ENCODE assay signal across 21 mouse cellular contexts in the genomic region with DNA sequence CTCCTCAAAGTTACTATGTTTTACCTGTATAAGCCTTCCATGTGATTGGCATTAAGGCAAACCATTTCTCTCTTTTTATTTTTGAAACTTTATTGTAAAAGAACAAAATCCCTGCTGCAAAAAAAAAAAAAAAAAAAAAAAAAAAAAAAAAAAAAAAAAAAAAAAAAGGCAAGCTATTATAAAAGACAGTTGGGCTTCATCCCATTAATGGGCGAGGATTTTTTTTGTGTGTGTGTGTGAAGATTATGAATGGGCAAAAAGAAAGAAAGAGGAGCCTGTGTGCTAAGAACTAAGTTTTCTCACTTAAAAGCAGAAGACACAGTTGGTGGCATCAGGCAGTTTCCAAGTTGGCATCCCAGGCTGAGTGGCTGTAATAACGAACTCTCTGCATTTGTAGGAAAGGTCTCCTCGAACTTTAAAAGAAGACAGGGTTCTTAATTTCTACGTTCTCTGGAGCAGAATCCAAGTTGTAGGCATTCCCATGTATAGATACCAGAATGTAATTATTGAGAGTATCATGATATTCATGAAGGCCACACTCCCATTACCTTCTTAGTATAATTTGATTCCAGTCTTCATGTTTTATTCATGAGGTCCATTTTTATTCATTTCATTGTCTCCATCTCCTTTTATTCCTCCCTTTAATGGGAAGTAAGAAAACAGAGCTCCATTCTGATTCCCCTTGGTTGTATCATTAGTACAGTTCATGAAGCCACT. TPM values are rescaled to one million over a fixed set of nuclear protein-coding genes. Genes with fewer than 3 reads are reported as not detected.
DNase-seq lines count a peak whose midpoint lies in the region; ATAC-seq and TF ChIP-seq lines count a peak whose summit lies in the region.
"Had no signal": no experiment of that assay in that cellular context is flagged by ENCODE, and none has a peak within 500 bp of the region (broad histone marks: within the 10 kb centered on the region; RNA-seq: fewer than 3 reads in every experiment).

No protein-coding gene starts in this region.

- peak; percentile 11; the same call in 1 of the 2 replicates for ATAC-seq in hindbrain, embryonic 12.5 days (ENCODE audit: low FRiP score)
- ATAC-seq in forebrain, embryonic 14.5 days = peak; percentile 64; the same call in 1 of the 2 replicates
- no peak for ATAC-seq in midbrain, embryonic 15.5 days (replicated peaks)
- ATAC-seq: intestine, postnatal 0 days; lung, postnatal 0 days had no signal

- DNase-seq in hindbrain, embryonic 10.5 days (ENCODE audit: low spot score) = no peak
- DNase-seq in ES-E14 (ENCODE audit: low read depth, low spot score) = no peak
- peak; percentile 73 for DNase-seq in forebrain, embryonic 14.5 days (ENCODE audit: low spot score)
- DNase-seq in spleen, postnatal 36 days (ENCODE audit: low spot score in 2 of 2) = no peak
- no peak for DNase-seq in gastrocnemius, postnatal 25 days
- DNase-seq: adrenal gland, adult 2 months; cerebellum, adult 8-10 months; gastrocnemius, postnatal 36 days; layer of hippocampus, postnatal 36 days; thymus, adult 2 months had no signal

- H3K9me3 ChIP-seq in hindbrain, embryonic 12.5 days (replicated peaks) = no peaks in the 10 kb centered on the region
- H3K9me3 ChIP-seq in hindbrain, embryonic 10.5 days = no peaks in the 10 kb centered on the region
- no peaks in the 10 kb centered on the region for H3K9me3 ChIP-seq in ES-E14 (ENCODE audit: control insufficient read depth, insufficient read depth, low read depth, low read length)
- no peaks in the 10 kb centered on the region for H3K9me3 ChIP-seq in forebrain, embryonic 14.5 days (replicated peaks; ENCODE audit: control insufficient read depth, low read length)
- no peaks in the 10 kb centered on the region for H3K9me3 ChIP-seq in midbrain, embryonic 15.5 days
- H3K9me3 ChIP-seq: embryonic facial prominence, embryonic 12.5 days; hindbrain, embryonic 15.5 days; limb, embryonic 15.5 days; liver, embryonic 15.5 days; neural tube, embryonic 13.5 days had no signal

- H3K36me3 ChIP-seq in hindbrain, embryonic 12.5 days = no peaks in the 10 kb centered on the region
- no peaks in the 10 kb centered on the region for H3K36me3 ChIP-seq in hindbrain, embryonic 10.5 days
- H3K36me3 ChIP-seq in ES-E14 (ENCODE audit: control insufficient read depth, insufficient read depth, low read length, poor library complexity, severe bottlenecking) = no peaks in the 10 kb centered on the region
- H3K36me3 ChIP-seq in forebrain, embryonic 14.5 days (ENCODE audit: control insufficient read depth, insufficient read depth, low read length) = no peaks in the 10 kb centered on the region
- H3K36me3 ChIP-seq in midbrain, embryonic 15.5 days (replicated peaks) = no peaks in the 10 kb centered on the region
- H3K36me3 ChIP-seq: embryonic facial prominence, embryonic 12.5 days; hindbrain, embryonic 15.5 days; limb, embryonic 15.5 days; liver, embryonic 15.5 days; neural tube, embryonic 13.5 days had no signal

- no peak overlapping the region for H3K9ac ChIP-seq in hindbrain, embryonic 12.5 days
- no peak overlapping the region for H3K9ac ChIP-seq in ES-E14 (ENCODE audit: insufficient read depth, low read depth, low read length, poor library complexity, severe bottlenecking)
- H3K9ac ChIP-seq in forebrain, embryonic 14.5 days (ENCODE audit: low read length) = no peak overlapping the region
- H3K9ac ChIP-seq in midbrain, embryonic 15.5 days = no peak overlapping the region
- H3K9ac ChIP-seq: embryonic facial prominence, embryonic 12.5 days; hindbrain, embryonic 15.5 days; limb, embryonic 15.5 days; liver, embryonic 15.5 days; neural tube, embryonic 13.5 days had no signal

- H3K4me1 ChIP-seq in hindbrain, embryonic 12.5 days = peaks cover 9% of the 10 kb centered on the region
- peaks cover 14% of the 10 kb centered on the region for H3K4me1 ChIP-seq in hindbrain, embryonic 10.5 days (replicated peaks)
- H3K4me1 ChIP-seq in ES-E14 (ENCODE audit: control insufficient read depth in 2 of 2, insufficient read depth in 2 of 2, low read length in 2 of 2, poor library complexity in 1 of 2) = no peaks in the 10 kb centered on the region
- H3K4me1 ChIP-seq in forebrain, embryonic 14.5 days (ENCODE audit: control insufficient read depth, insufficient read depth, low read length) = no peaks in the 10 kb centered on the region; the same call in 1 of the 2 replicates
- H3K4me1 ChIP-seq in midbrain, embryonic 15.5 days = peaks cover 2% of the 10 kb centered on the region; the same call in 1 of the 2 replicates
- H3K4me1 ChIP-seq: embryonic facial prominence, embryonic 12.5 days; limb, embryonic 15.5 days had no signal

- no peak overlapping the region for H3K4me2 ChIP-seq in hindbrain, embryonic 12.5 days (replicated peaks)
- no peak overlapping the region for H3K4me2 ChIP-seq in forebrain, embryonic 14.5 days (ENCODE audit: low read length)
- H3K4me2 ChIP-seq in midbrain, embryonic 15.5 days = no peak overlapping the region
- H3K4me2 ChIP-seq: embryonic facial prominence, embryonic 12.5 days; hindbrain, embryonic 15.5 days; limb, embryonic 15.5 days; liver, embryonic 15.5 days; neural tube, embryonic 13.5 days had no signal

- in situ Hi-C loops in ES-E14 (cut with MboI; ENCODE audit: low sequenced_read_pairs in 2 of 2, unreplicated experiment in 2 of 2) = no loop called here

- H3K4me3 ChIP-seq in hindbrain, embryonic 12.5 days = no peak overlapping the region
- no peak overlapping the region for H3K4me3 ChIP-seq in hindbrain, embryonic 10.5 days
- H3K4me3 ChIP-seq in ES-E14 (ENCODE audit: insufficient read depth in 1 of 2, low read depth in 1 of 2, low read length in 2 of 2, poor library complexity in 1 of 2, severe bottlenecking in 1 of 2) = no peak overlapping the region
- no peak overlapping the region for H3K4me3 ChIP-seq in forebrain, embryonic 14.5 days (ENCODE audit: low read depth, low read length)
- H3K4me3 ChIP-seq in midbrain, embryonic 15.5 days = no peak overlapping the region
- H3K4me3 ChIP-seq: embryonic facial prominence, embryonic 12.5 days; hindbrain, embryonic 15.5 days; limb, embryonic 15.5 days; liver, embryonic 15.5 days; neural tube, embryonic 13.5 days had no signal

- peak overlapping the region; percentile 55; the same call in 1 of the 2 replicates for H3K27ac ChIP-seq in hindbrain, embryonic 12.5 days
- no peak overlapping the region for H3K27ac ChIP-seq in hindbrain, embryonic 10.5 days
- H3K27ac ChIP-seq in ES-E14 (ENCODE audit: insufficient read depth, low read depth, low read length, poor library complexity, severe bottlenecking) = no peak overlapping the region
- no peak overlapping the region for H3K27ac ChIP-seq in forebrain, embryonic 14.5 days (ENCODE audit: low read depth, low read length)
- H3K27ac ChIP-seq in midbrain, embryonic 15.5 days = 0 out of 2 replicates have a peak overlapping the region, but pooled peaks have one; percentile 5
- H3K27ac ChIP-seq: embryonic facial prominence, embryonic 12.5 days; hindbrain, embryonic 15.5 days; limb, embryonic 15.5 days; liver, embryonic 15.5 days; neural tube, embryonic 13.5 days had no signal

- WGBS in hindbrain, embryonic 12.5 days = 49% methylated on average over 4 of the region's 4 CpGs
- 66% methylated on average over 4 of the region's 4 CpGs for WGBS in hindbrain, embryonic 10.5 days
- 8% methylated on average over 4 of the region's 4 CpGs for WGBS in forebrain, embryonic 14.5 days
- WGBS in midbrain, embryonic 15.5 days = 41% methylated on average over 4 of the region's 4 CpGs

- H3K27me3 ChIP-seq in hindbrain, embryonic 12.5 days = no peaks in the 10 kb centered on the region
- H3K27me3 ChIP-seq in hindbrain, embryonic 10.5 days (ENCODE audit: insufficient read depth, poor library complexity, severe bottlenecking) = no peaks in the 10 kb centered on the region
- H3K27me3 ChIP-seq in forebrain, embryonic 14.5 days (replicated peaks; ENCODE audit: control insufficient read depth, insufficient read depth, low read length) = no peaks in the 10 kb centered on the region
- no peaks in the 10 kb centered on the region for H3K27me3 ChIP-seq in midbrain, embryonic 15.5 days (replicated peaks)
- H3K27me3 ChIP-seq: embryonic facial prominence, embryonic 12.5 days; hindbrain, embryonic 15.5 days; limb, embryonic 15.5 days; liver, embryonic 15.5 days; neural tube, embryonic 13.5 days had no signal

TF ChIP-seq in ES-E14, 5 proteins besides CTCF, POLR2A, EP300 and RAD21:
- TF ChIP-seq MAFK (IDR thresholded peaks at IDR 0.05; ENCODE audit: insufficient read depth, low read depth, low read length) (no peak), ZNF384 (IDR thresholded peaks at IDR 0.05; ENCODE audit: low read depth, low read length) (peak; percentile 57; the same call in 1 of the 2 replicates)

RNA-seq across cellular contexts. Expression of gene Rhbdd1, which starts 13.1 kb away (rescaled TPM):
- polyA plus RNA-seq in hindbrain, embryonic 12.5 days (2016; fragmentation: Nextera tagmentation; extraction: Ambion mirVana) = 7.2 and 7.9 TPM in 2 replicates
- 9.0 and 9.7 TPM in 2 replicates for polyA plus RNA-seq in hindbrain, embryonic 10.5 days (2016; fragmentation: Nextera tagmentation; extraction: Ambion mirVana)
- 14.1 and 20.6 TPM in 2 replicates for total RNA-seq in ES-E14 (2012; rRNA removed)
- 4.0 and 4.2 TPM in 2 replicates for polyA plus RNA-seq in forebrain, embryonic 14.5 days (2014; fragmentation: Nextera tagmentation; extraction: Ambion mirVana)
- 3.2 and 4.2 TPM in 2 replicates for polyA plus RNA-seq in midbrain, embryonic 15.5 days (2015; fragmentation: Nextera tagmentation; extraction: Ambion mirVana)
- total RNA-seq in gastrocnemius, postnatal 25 days (2021) = 1 to 10 TPM; 6.5 to 7.7 TPM

RNA-seq across cellular contexts. Expression of gene Irs1, which starts 38.2 kb away (rescaled TPM):
- 17.8 and 18.2 TPM in 2 replicates for polyA plus RNA-seq in hindbrain, embryonic 12.5 days (2016; fragmentation: Nextera tagmentation; extraction: Ambion mirVana)
- 8.3 and 9.3 TPM in 2 replicates for polyA plus RNA-seq in hindbrain, embryonic 10.5 days (2016; fragmentation: Nextera tagmentation; extraction: Ambion mirVana)
- total RNA-seq in ES-E14 (2012; rRNA removed) = 3.2 and 8.1 TPM in 2 replicates
- polyA plus RNA-seq in forebrain, embryonic 14.5 days (2014; fragmentation: Nextera tagmentation; extraction: Ambion mirVana) = 6.3 and 7.7 TPM in 2 replicates
- polyA plus RNA-seq in midbrain, embryonic 15.5 days (2015; fragmentation: Nextera tagmentation; extraction: Ambion mirVana) = 7.5 and 8.2 TPM in 2 replicates
- 10 to 100 TPM; 55.0 to 69.2 TPM for total RNA-seq in gastrocnemius, postnatal 25 days (2021)
- total RNA-seq: common myeloid progenitor, adult 5-6 weeks; megakaryocyte progenitor cell, adult 5-6 weeks had no signal

Comparison
In these comparisons a context has a peak if more than half of its experiments do, and no peak if none do; other contexts are left out.
1. H3K27ac ChIP-seq: peak in hindbrain, embryonic 12.5 days (single experiment) and midbrain, embryonic 15.5 days (single experiment); none in hindbrain, embryonic 10.5 days (single experiment), ES-E14 (single experiment) and forebrain, embryonic 14.5 days (single experiment).